Mouse (Mus musculus): ENCODE measurements at regions not wholly inside any gene's neighbourhood (a gene's known extent, or its start where the extent isn't known, plus 50 kb on each side); places are given as distances from the start of the nearest gene placed in this dataset.
A peak's percentile ranks its signal among the peaks of the same experiment; 100 is the strongest.

DNA sequence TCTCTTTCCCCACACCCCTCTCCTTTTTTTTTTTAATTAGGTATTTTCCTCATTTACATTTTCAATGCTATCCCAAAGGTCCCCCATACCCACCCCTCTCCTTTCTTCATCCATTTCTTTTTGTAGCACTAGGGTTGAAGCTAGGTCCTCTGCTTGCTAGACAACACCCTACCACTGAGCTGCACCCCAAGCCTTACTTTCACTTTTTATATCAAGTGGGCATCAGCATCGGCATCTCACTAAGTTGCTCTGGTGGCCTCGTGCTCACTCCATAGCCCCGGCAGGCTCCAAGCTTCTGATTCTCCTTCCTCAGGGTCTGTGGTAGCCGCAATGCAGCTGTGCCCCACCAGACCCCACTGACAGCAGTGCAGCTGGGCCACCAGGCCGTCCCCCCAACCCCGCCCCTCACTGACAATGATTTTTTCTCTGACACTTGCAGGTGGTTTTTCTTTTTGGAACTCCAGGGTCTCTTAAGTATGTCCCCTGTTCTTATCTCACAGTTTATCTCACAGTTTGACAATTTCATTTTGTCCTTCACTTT is 77.5 kb downstream of the Nufip1 start:
- no peak for ATAC-seq (replicated peaks; ENCODE audit: insufficient number of reproducible peaks, insufficient read depth, low FRiP score, low read depth)

DNA sequence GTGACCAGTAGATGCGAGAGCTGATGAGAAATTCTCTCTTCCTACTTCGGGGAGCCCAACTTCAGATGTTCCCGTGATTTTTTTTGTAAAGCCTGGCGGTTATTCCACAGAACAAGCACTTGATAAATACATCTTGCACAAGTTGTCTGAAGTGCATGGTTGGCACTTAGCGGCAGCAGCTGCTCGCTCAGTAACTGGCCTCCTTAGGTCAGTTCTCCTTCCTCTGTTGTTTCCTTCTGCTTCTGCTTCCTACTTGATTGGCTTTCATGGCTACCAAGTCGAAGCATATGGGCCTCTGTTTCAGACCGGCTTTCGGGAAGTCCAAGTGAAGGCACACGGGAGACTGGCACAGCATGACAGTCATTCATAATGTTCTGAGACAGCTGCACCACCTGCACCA is 84.6 kb downstream of the Nufip1 start:
- H3K4me2 ChIP-seq, result no peak overlapping the region
- H3K9ac ChIP-seq, result no peak overlapping the region
- H3K27me3 ChIP-seq, result no peaks in the 10 kb centered on the region
- H3K4me3 ChIP-seq, result no peak overlapping the region
- no peaks in the 10 kb centered on the region for H3K9me3 ChIP-seq (replicated peaks)
- no peaks in the 10 kb centered on the region for H3K36me3 ChIP-seq
- H3K27ac ChIP-seq, result no peak overlapping the region
- ATAC-seq (replicated peaks; ENCODE audit: insufficient number of reproducible peaks, insufficient read depth, low FRiP score, low read depth), result no peak
- 0 out of 2 replicates have a peak, but pooled peaks cover 4% of the 10 kb centered on the region for H3K4me1 ChIP-seq (replicated peaks)
- WGBS, result 83% methylated on average over 10 of the region's 10 CpGs

More for the DNA sequence above, 77.5 kb downstream of the Nufip1 start:
- Histone ChIP-seq H3K27me3 (no peaks in the 10 kb centered on the region), H3K36me3 (no peaks in the 10 kb centered on the region), H3K4me3 (no peak overlapping the region), H3K4me2 (no peak overlapping the region), H3K9ac (no peak overlapping the region), H3K27ac (no peak overlapping the region), H3K4me1 (replicated peaks) (peaks cover 10% of the 10 kb centered on the region), H3K9me3 (replicated peaks) (no peaks in the 10 kb centered on the region)
- WGBS, result 81% methylated on average over 6 of the region's 6 CpGs

DNA sequence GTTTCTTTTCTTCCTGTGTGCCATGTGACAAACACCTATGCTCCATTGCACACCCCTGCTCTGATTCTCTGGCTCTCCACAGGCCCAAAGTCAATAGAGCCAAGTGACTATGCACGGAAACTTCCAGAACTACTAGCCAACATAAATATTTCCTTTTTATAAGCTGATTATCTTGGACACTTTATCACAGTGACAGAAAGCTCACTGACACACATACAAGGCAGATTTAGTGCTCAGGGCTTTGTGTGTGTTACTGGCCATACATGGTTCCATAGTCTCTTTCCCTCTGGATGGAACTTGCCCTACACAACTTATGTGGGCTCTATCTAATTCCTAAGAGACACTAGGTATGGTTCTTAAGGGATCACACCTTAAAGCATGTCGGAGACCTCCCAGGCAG is 86.7 kb downstream of the Nufip1 start:
- Histone ChIP-seq H3K4me1 (replicated peaks) (0 out of 2 replicates have a peak, but pooled peaks cover 4% of the 10 kb centered on the region), H3K27me3 (no peaks in the 10 kb centered on the region), H3K9me3 (replicated peaks) (no peaks in the 10 kb centered on the region), H3K4me3 (no peak overlapping the region), H3K9ac (no peak overlapping the region), H3K27ac (no peak overlapping the region), H3K4me2 (no peak overlapping the region), H3K36me3 (no peaks in the 10 kb centered on the region)
- 0 out of 2 replicates have a peak, but pooled peaks have one; percentile 11 for ATAC-seq (replicated peaks; ENCODE audit: insufficient number of reproducible peaks, insufficient read depth, low FRiP score, low read depth)
- WGBS, result 59% methylated on average over 2 of the region's 2 CpGs

DNA sequence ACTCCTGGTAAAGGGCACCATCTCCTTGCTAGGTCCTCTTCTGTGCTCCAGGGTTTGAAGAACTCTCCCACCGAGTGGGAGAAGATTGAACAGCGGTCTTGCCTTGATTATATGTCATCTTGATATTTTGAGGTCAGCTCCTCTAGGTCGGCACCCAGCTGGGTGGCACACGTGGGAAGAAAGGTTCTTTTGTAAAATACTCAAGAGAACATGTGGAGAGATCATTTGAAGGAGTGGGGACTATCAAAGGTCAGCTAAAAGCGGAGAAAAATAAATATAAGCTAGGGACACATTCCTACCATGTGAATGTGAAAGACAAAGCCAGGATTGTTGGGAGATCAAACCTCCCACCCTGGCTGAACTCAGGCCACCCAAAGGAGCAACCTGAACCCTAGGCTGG is 87.7 kb downstream of the Nufip1 start:
- ATAC-seq (replicated peaks; ENCODE audit: insufficient number of reproducible peaks, insufficient read depth, low FRiP score, low read depth), result no peak
- H3K36me3 ChIP-seq, result no peaks in the 10 kb centered on the region
- H3K4me1 ChIP-seq (replicated peaks), result 0 out of 2 replicates have a peak, but pooled peaks cover 4% of the 10 kb centered on the region
- WGBS, result 64% methylated on average over 5 of the region's 5 CpGs
- H3K9ac ChIP-seq, result no peak overlapping the region
- H3K4me3 ChIP-seq, result no peak overlapping the region
- H3K27me3 ChIP-seq, result no peaks in the 10 kb centered on the region
- H3K9me3 ChIP-seq (replicated peaks), result no peaks in the 10 kb centered on the region
- H3K27ac ChIP-seq, result no peak overlapping the region
- H3K4me2 ChIP-seq, result no peak overlapping the region

DNA sequence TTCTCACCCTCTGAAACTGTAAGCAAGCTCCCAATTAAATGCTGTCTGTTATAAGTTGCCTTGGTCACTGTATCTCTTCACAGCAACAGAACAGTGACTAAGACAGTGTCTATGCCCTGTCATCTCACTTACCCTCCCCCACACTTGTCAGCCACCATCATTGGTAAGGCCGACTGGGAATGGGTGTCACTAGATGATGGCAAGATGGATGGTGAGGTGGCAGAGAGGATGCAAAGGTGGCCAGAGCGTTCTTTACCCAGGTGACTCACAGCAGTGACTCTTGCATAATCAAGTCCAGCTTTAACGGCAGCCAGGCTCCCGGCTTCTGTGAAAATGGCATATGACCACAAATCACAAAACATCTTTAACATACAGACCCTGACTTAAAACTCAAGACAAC is 91.9 kb downstream of the Nufip1 start:
- H3K4me3 ChIP-seq, result no peak overlapping the region
- no peak for ATAC-seq (replicated peaks; ENCODE audit: insufficient number of reproducible peaks, insufficient read depth, low FRiP score, low read depth)
- H3K4me2 ChIP-seq, result no peak overlapping the region
- H3K4me1 ChIP-seq (replicated peaks), result 0 out of 2 replicates have a peak, but pooled peaks cover under 1% of the 10 kb centered on the region
- no peak overlapping the region for H3K27ac ChIP-seq
- no peaks in the 10 kb centered on the region for H3K27me3 ChIP-seq
- H3K36me3 ChIP-seq, result no peaks in the 10 kb centered on the region
- WGBS, result 89% methylated on average over 4 of the region's 4 CpGs
- no peaks in the 10 kb centered on the region for H3K9me3 ChIP-seq (replicated peaks)
- H3K9ac ChIP-seq, result no peak overlapping the region

DNA sequence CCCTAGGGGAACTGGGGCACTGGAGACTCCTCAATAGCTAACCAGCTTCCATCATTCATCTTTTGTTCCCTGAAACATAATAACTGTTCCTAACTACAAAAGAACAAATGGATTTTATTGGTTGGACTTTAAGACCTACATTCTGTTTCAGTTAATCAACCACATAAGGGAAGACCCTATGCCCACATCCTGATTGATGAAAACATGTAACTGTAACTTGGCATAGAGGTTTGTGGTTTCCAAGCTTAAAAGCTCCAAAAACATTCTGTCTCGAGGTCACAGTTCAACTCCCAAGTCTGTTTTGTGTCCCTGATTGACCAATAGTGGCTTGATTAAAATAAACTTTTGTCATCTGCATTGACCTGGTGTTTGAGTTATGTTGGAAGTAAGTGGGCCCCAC is 92.4 kb downstream of the Nufip1 start:
- H3K9ac ChIP-seq, result no peak overlapping the region
- no peak overlapping the region for H3K4me2 ChIP-seq
- H3K9me3 ChIP-seq (replicated peaks), result no peaks in the 10 kb centered on the region
- H3K4me1 ChIP-seq (replicated peaks), result no peaks in the 10 kb centered on the region
- no peaks in the 10 kb centered on the region for H3K27me3 ChIP-seq
- WGBS, result 65% methylated on average over 1 of the region's 1 CpGs
- H3K27ac ChIP-seq, result no peak overlapping the region
- H3K4me3 ChIP-seq, result no peak overlapping the region
- no peak for ATAC-seq (replicated peaks; ENCODE audit: insufficient number of reproducible peaks, insufficient read depth, low FRiP score, low read depth)
- H3K36me3 ChIP-seq, result no peaks in the 10 kb centered on the region

DNA sequence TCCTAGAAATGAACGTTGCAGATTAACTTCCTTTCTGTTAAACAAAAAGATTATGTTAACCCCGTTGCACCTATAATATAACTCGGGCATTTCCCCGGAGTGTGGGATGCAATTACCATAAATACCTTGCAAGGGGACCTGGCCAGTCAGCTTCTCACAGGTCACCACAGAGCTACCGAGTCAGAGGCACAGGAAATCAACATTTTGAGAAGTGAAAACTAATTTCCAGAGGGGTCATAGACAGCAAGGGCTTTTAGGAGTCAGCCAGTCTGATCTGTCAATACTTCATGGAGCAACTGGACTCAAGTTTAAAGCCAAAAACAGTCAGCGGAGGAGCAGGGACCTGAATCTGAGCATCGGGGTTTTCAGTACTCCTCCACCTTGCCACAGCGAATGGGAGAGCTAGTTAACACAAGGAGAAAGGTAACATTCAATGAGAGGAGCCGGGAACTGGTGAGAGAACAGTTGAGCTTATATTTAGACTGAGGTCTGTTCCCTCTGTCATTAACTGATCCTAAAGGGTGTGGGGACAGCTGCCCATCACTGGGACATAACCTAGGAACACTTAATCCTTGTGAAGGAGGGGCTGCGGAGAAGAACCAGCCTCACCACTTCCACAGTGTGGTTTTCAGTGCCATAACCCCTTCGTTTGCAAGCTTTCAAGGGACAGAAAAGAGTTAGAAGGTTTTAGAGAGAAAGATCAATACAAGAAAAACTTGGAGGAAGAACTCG is 105.9 kb downstream of the Nufip1 start:
- Histone ChIP-seq H3K9ac (no peak overlapping the region), H3K4me2 (no peak overlapping the region), H3K9me3 (replicated peaks) (0 out of 2 replicates have a peak, but pooled peaks cover 4% of the 10 kb centered on the region), H3K4me1 (replicated peaks) (no peaks in the 10 kb centered on the region), H3K36me3 (no peaks in the 10 kb centered on the region), H3K27me3 (no peaks in the 10 kb centered on the region), H3K27ac (no peak overlapping the region), H3K4me3 (no peak overlapping the region)
- no peak for ATAC-seq (replicated peaks; ENCODE audit: insufficient number of reproducible peaks, insufficient read depth, low FRiP score, low read depth)
- 65% methylated on average over 12 of the region's 12 CpGs for WGBS

DNA sequence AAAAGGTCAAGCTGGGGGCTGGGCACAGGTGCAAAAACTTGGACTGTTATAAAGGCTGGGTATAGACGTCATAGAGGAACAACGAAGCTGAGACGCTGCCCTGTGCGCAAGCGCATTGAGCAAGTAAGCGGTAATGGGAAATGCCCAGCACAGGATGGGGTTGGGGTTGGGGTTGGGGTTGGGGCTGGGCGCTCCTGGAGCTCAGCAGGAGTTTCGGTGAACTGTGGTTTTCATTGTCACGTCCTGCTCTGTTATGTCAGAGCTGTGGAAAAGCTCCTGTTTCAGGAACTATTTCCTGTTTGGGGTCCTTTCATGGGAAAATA is 106.4 kb downstream of the Nufip1 start:
- H3K36me3 ChIP-seq, result no peaks in the 10 kb centered on the region
- no peak overlapping the region for H3K27ac ChIP-seq
- ATAC-seq (replicated peaks; ENCODE audit: insufficient number of reproducible peaks, insufficient read depth, low FRiP score, low read depth), result no peak
- no peak overlapping the region for H3K4me3 ChIP-seq
- no peak overlapping the region for H3K9ac ChIP-seq
- 74% methylated on average over 9 of the region's 9 CpGs for WGBS
- no peaks in the 10 kb centered on the region for H3K4me1 ChIP-seq (replicated peaks)
- H3K27me3 ChIP-seq, result no peaks in the 10 kb centered on the region
- H3K9me3 ChIP-seq (replicated peaks), result 0 out of 2 replicates have a peak, but pooled peaks cover 4% of the 10 kb centered on the region
- H3K4me2 ChIP-seq, result no peak overlapping the region

DNA sequence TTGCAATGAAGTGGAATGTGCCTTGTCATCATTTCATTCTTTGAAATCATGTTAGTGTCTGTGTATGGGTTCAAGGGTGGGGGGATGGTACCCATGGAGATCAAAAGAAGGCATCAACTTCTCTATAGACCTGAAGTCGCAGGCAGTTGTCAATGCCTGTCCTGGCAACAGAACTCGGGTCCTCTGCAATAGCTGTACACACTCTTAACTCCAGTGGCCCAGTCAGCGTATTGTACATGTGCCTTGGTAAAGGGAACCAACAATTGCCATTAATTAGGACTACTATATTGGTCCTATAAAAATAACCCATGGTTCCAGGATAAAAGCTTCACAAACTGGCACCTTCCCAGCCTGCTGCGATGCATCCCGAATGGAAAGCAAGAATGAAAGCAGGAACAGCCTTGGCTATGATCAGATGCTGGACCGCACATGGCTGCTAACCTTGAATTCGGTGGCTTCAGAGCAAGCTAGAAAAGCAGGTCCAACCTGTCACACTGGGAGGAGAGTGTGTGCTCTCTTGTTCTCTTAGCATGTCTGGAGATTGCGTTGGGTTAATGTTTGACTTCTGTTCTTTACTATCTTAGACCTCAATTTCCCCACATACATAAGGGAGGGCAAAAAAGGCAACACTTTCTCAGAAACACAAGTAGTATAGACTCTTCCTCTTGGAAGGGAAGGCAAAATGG is 107.0 kb downstream of the Nufip1 start:
- Histone ChIP-seq H3K4me2 (no peak overlapping the region), H3K4me1 (replicated peaks) (no peaks in the 10 kb centered on the region), H3K27ac (no peak overlapping the region), H3K9ac (no peak overlapping the region), H3K4me3 (no peak overlapping the region), H3K36me3 (no peaks in the 10 kb centered on the region), H3K9me3 (replicated peaks) (0 out of 2 replicates have a peak, but pooled peaks cover 4% of the 10 kb centered on the region), H3K27me3 (no peaks in the 10 kb centered on the region)
- WGBS, result 93% methylated on average over 8 of the region's 8 CpGs
- no peak for ATAC-seq (replicated peaks; ENCODE audit: insufficient number of reproducible peaks, insufficient read depth, low FRiP score, low read depth)

DNA sequence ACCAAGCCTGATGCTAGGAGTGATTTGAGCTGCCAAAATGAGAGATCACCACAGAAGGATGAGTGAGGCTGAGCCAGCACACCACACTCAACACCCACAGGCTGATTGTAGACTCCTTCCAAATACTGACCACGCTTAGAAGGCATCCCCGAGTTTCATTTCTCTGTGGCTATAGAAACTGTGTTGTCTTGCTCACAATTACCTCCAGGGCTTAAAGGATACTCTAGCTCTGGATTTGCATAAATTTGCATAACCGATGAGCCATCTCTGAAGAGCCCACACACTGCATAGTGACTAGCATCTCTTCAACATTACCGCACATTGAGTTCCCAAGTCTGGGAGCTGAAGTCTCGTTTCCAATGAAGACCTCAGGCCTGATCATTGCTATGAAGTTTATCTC is 110.3 kb downstream of the Nufip1 start:
- WGBS, result 82% methylated on average over 5 of the region's 5 CpGs
- ATAC-seq (replicated peaks; ENCODE audit: insufficient number of reproducible peaks, insufficient read depth, low FRiP score, low read depth), result no peak

DNA sequence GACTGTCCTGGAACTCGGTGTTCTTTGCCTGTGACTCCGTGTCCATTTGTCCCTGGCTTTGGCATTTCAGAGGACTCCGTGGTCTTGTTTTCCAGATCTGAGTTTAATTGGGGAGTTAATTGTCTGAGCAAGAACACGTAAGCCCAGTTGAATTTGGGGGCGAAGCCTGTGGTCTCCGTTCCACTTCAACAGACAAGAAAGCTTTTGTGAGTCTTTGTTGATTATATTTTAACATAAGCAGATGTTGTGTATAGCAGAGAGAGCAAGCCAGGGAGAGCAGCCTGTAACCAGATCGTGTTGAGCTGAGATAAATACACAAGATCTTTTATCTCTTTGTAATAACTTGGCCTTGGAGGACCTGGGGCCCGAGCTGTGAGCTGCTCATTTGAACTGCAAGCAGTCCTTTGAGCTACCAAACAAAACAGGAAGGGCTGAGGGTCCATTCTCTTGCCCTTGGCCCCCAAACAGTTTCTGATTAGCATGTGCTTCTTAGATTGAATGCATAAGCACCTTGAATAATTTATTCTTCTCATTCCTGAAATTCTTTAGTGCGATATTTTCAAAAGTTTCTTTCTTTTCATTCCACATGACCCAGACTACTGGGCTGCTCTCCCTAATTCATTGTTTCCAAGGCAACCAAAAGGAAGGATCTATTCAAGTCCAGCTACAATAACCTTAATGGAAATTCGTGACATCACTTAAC is 111.1 kb downstream of the Nufip1 start:
- H3K27ac ChIP-seq, result no peak overlapping the region
- no peak for ATAC-seq (replicated peaks; ENCODE audit: insufficient number of reproducible peaks, insufficient read depth, low FRiP score, low read depth)
- 0 out of 2 replicates have a peak, but pooled peaks cover 4% of the 10 kb centered on the region for H3K9me3 ChIP-seq (replicated peaks)
- H3K4me1 ChIP-seq (replicated peaks), result peaks cover 3% of the 10 kb centered on the region; the same call in 1 of the 2 replicates
- no peak overlapping the region for H3K4me3 ChIP-seq
- no peaks in the 10 kb centered on the region for H3K36me3 ChIP-seq
- no peaks in the 10 kb centered on the region for H3K27me3 ChIP-seq
- WGBS, result 58% methylated on average over 10 of the region's 10 CpGs
- no peak overlapping the region for H3K4me2 ChIP-seq
- no peak overlapping the region for H3K9ac ChIP-seq

More for the DNA sequence above, 110.3 kb downstream of the Nufip1 start:
- H3K4me2 ChIP-seq, result no peak overlapping the region
- no peaks in the 10 kb centered on the region for H3K27me3 ChIP-seq
- H3K9me3 ChIP-seq (replicated peaks), result 0 out of 2 replicates have a peak, but pooled peaks cover 4% of the 10 kb centered on the region
- no peak overlapping the region for H3K4me3 ChIP-seq
- H3K4me1 ChIP-seq (replicated peaks), result no peaks in the 10 kb centered on the region
- H3K9ac ChIP-seq, result no peak overlapping the region
- no peaks in the 10 kb centered on the region for H3K36me3 ChIP-seq
- no peak overlapping the region for H3K27ac ChIP-seq

Data from heart, embryonic 15.5 days (tissue).